Mouse (Mus musculus) MEL (cell line): ENCODE measurements at regions not wholly inside any gene's neighbourhood (a gene's known extent, or its start where the extent isn't known, plus 50 kb on each side); places are given as distances from the start of the nearest gene placed in this dataset.

Experiments
- GATA1 ChIP-seq: IDR thresholded peaks from 2 replicates; pipeline ENCODE4 v1.6.1; 2011; ENCODE audit warnings: low read depth, low read length, improper control_type of control experiment
- MAZ ChIP-seq: IDR thresholded peaks from 2 replicates; pipeline ENCODE4 v1.6.1; 2012; ENCODE audit warnings: low read depth, mild to moderate bottlenecking, inconsistent platforms, low read length, improper control_type of control experiment
- MXI1 ChIP-seq: IDR thresholded peaks from 2 replicates; pipeline ENCODE4 v1.6.1; 2011; ENCODE audit warnings: mild to moderate bottlenecking, low read depth, low read length, improper control_type of control experiment
- POLR2A ChIP-seq, 2 experiments: IDR thresholded peaks; 2 replicates each; pipeline ENCODE4 v1.6.1; 2011 to 2012; ENCODE audit warnings: low read length in 2 of 2, mild to moderate bottlenecking in 2 of 2, control low read depth in 1 of 2, improper control_type of control experiment in 1 of 2, low read depth in 1 of 2, moderate library complexity in 1 of 2; ENCODE audit not compliant: control insufficient read depth in 1 of 2, insufficient read depth in 1 of 2, poor library complexity in 1 of 2
- POLR2AphosphoS5 ChIP-seq: IDR thresholded peaks from 2 replicates; pipeline ENCODE4 v1.6.1; 2012; ENCODE audit warnings: low read depth, borderline replicate concordance, mild to moderate bottlenecking, inconsistent platforms, low read length, moderate library complexity, mixed read lengths
- TAL1 ChIP-seq: IDR thresholded peaks from 2 replicates; pipeline ENCODE4 v1.6.1; 2012; ENCODE audit warnings: mild to moderate bottlenecking, inconsistent platforms, low read length, moderate library complexity, mixed read lengths
- USF1 ChIP-seq: IDR thresholded peaks from 2 replicates; pipeline ENCODE4 v1.6.1; 2014; ENCODE audit warnings: low read depth, mild to moderate bottlenecking, inconsistent platforms, low read length, improper control_type of control experiment, moderate library complexity

- TF ChIP-seq POLR2A (IDR thresholded peaks at IDR 0.05; ENCODE audit: control insufficient read depth in 1 of 2, insufficient read depth in 1 of 2, low read depth in 1 of 2, low read length in 2 of 2, poor library complexity in 1 of 2) (no peak), MXI1 (no peak), MAZ (no peak), GATA1 (no peak), POLR2AphosphoS5 (no peak), USF1 (no peak), TAL1 (no peak)
Observed at GRCm38 (mm10) chrX:7428621-7429523, 53.2 kb upstream of the Usp27x start.
